Mouse (Mus musculus) liver, adult 2 months (tissue): ENCODE data around the gene Tmco3. TPM values are rescaled to one million over a fixed set of nuclear protein-coding genes. Genes with fewer than 3 reads are reported as not detected.
A peak's percentile ranks its signal among the peaks of the same experiment; 100 is the strongest.

Experiments
- DNase-seq: peaks from one replicate; pipeline ENCODE4 v3.0.0-alpha.2; 2011; ENCODE audit warnings: low read depth, low spot score; ENCODE audit errors: extremely low read depth
- H3K27ac ChIP-seq: fragments of 200-500 bp; replicated peaks from 2 replicates; pipeline ENCODE4 v1.5.1; 2012; ENCODE audit warnings: low read depth, mild to moderate bottlenecking, control low read depth, inconsistent platforms, low read length; ENCODE audit not compliant: insufficient read depth
- H3K27me3 ChIP-seq: fragments of 200-500 bp; 2 replicates; pipeline ENCODE4 v1.6.1; 2012; ENCODE audit warnings: mild to moderate bottlenecking, moderate library complexity, low read length, inconsistent platforms; ENCODE audit not compliant: control insufficient read depth, insufficient read depth
- H3K36me3 ChIP-seq: fragments of 200-500 bp; 2 replicates; pipeline ENCODE4 v1.6.1; 2012; ENCODE audit warnings: low read length, inconsistent platforms; ENCODE audit not compliant: control insufficient read depth, insufficient read depth
- H3K4me1 ChIP-seq: fragments of 200-500 bp; 2 replicates; pipeline ENCODE4 v1.6.1; 2011; ENCODE audit warnings: low read length; ENCODE audit not compliant: control insufficient read depth, insufficient read depth
- H3K4me3 ChIP-seq: fragments of 200-500 bp; 2 replicates; pipeline ENCODE4 v1.5.1; 2011; ENCODE audit warnings: low read depth, mild to moderate bottlenecking, control low read depth, low read length, moderate library complexity; ENCODE audit not compliant: insufficient read depth
- H3K79me2 ChIP-seq: fragments of 200-500 bp; 2 replicates; pipeline ENCODE4 v1.6.1; 2012; ENCODE audit warnings: inconsistent platforms, mild to moderate bottlenecking, low read length, moderate library complexity; ENCODE audit not compliant: control insufficient read depth, insufficient read depth
- H3K9ac ChIP-seq: fragments of 200-500 bp; 2 replicates; pipeline ENCODE4 v1.6.1; 2012; ENCODE audit warnings: low read depth, mild to moderate bottlenecking, control low read depth, inconsistent platforms, low read length
- CTCF ChIP-seq: fragments of 200-500 bp; IDR thresholded peaks from 2 replicates; pipeline ENCODE4 v1.5.1; 2011; ENCODE audit warnings: low read depth, low read length, control low read depth
- POLR2A ChIP-seq: fragments of 200-500 bp; IDR thresholded peaks from 2 replicates; pipeline ENCODE4 v1.6.1; 2011; ENCODE audit warnings: low read length, control low read depth; ENCODE audit not compliant: insufficient read depth; ENCODE audit errors: extremely low read depth
- WGBS: fragments of 180-500 bp; shearing (Covaris S2); methylation state at CpG from one replicate; pipeline ENCODE4 v1.1.7; 2018; 5-methylcytosine and 5-hydroxymethylcytosine counted together
- polyA plus RNA-seq: library from polyadenylated mRNA; depleted of rRNA; stranded (reverse); fragments of >200 nt; gene quantifications from 2 replicates; pipeline ENCODE4 v1.2.3, GENCODE M21; 2012
- total RNA-seq: library from RNA; depleted of rRNA; stranded (reverse); fragments of >200 nt; gene quantifications from 2 replicates; pipeline ENCODE4 v1.2.3, GENCODE M21; 2014

The Tmco3 gene
- total and polyA plus RNA-seq, 2 experiments, result 5.1 to 9.0 TPM

GRCm38 (mm10) chr8:13276941-13277447 lies 11.0 kb upstream of the Tmco3 start:
- DNase-seq, result no peak
- Histone ChIP-seq H3K79me2 (no peaks in the 10 kb centered on the region), H3K4me3 (no peak overlapping the region), H3K9ac (no peak overlapping the region), H3K36me3 (peaks cover 4% of the 10 kb centered on the region), H3K27me3 (no peaks in the 10 kb centered on the region), H3K4me1 (no peaks in the 10 kb centered on the region), H3K27ac (no peak overlapping the region)
- 88% methylated on average over 5 of the region's 5 CpGs for WGBS
- TF ChIP-seq POLR2A, result no peak
- TF ChIP-seq CTCF, result no peak

- whole genome bisulfite sequencing, result 57% methylated on average over 1 of the region's 1 CpGs
- Histone ChIP-seq H3K36me3 (no peaks in the 10 kb centered on the region), H3K27ac (no peak overlapping the region), H3K9ac (no peak overlapping the region), H3K79me2 (peaks cover 11% of the 10 kb centered on the region; the same call in 1 of the 2 replicates), H3K4me3 (no peak overlapping the region), H3K27me3 (no peaks in the 10 kb centered on the region), H3K4me1 (peaks cover 5% of the 10 kb centered on the region)
- TF ChIP-seq CTCF, result peak; percentile 20; the same call in 1 of the 2 replicates
- TF ChIP-seq POLR2A, result no peak
- no peak for DNase-seq
Observed at GRCm38 (mm10) chr8:13283200-13283599, 4.8 kb upstream of the Tmco3 start.

- Histone ChIP-seq H3K9ac (peak overlapping the region; percentile 92), H3K36me3 (no peaks in the 10 kb centered on the region), H3K27me3 (no peaks in the 10 kb centered on the region), H3K4me3 (peak overlapping the region; percentile 84), H3K79me2 (peaks cover 11% of the 10 kb centered on the region; the same call in 1 of the 2 replicates), H3K4me1 (peaks cover 5% of the 10 kb centered on the region), H3K27ac (peak overlapping the region; percentile 97)
- TF ChIP-seq POLR2A, result peak; percentile 55; the same call in 1 of the 2 replicates
- no peak for TF ChIP-seq CTCF
- DNase-seq, result peak; percentile 88
- under 1% methylated on average over 32 of the region's 34 CpGs for WGBS
Observed at GRCm38 (mm10) chr8:13287304-13287691, 692 bp upstream of the Tmco3 start.

- Histone ChIP-seq H3K27me3 (no peaks in the 10 kb centered on the region), H3K27ac (no peak overlapping the region), H3K4me3 (peak overlapping the region; percentile 84; the same call in 1 of the 2 replicates), H3K79me2 (peaks cover 8% of the 10 kb centered on the region; the same call in 1 of the 2 replicates), H3K9ac (no peak overlapping the region), H3K36me3 (peaks cover under 1% of the 10 kb centered on the region; the same call in 1 of the 2 replicates), H3K4me1 (peaks cover 5% of the 10 kb centered on the region)
- TF ChIP-seq CTCF, result no peak
- no peak for TF ChIP-seq POLR2A
- DNase-seq, result no peak
- WGBS, result 17% methylated on average over 6 of the region's 6 CpGs
Observed at GRCm38 (mm10) chr8:13288646-13289045, 656 bp downstream of the Tmco3 start.

GRCm38 (mm10) chr8:13292364-13292763 lies 4.4 kb downstream of the Tmco3 start:
- no peak overlapping the region for H3K4me3 ChIP-seq
- WGBS, result 29% methylated on average over 9 of the region's 9 CpGs

GRCm38 (mm10) chr8:13293677-13294470 lies 5.9 kb downstream of the Tmco3 start:
- Histone ChIP-seq H3K4me1 (no peaks in the 10 kb centered on the region), H3K27me3 (no peaks in the 10 kb centered on the region), H3K9ac (no peak overlapping the region), H3K27ac (no peak overlapping the region), H3K4me3 (no peak overlapping the region), H3K36me3 (peaks cover 13% of the 10 kb centered on the region; the same call in 1 of the 2 replicates), H3K79me2 (no peaks in the 10 kb centered on the region)
- TF ChIP-seq POLR2A (no peak), CTCF (no peak)
- no peak for DNase-seq
- WGBS, result 95% methylated on average over 9 of the region's 9 CpGs

More at GRCm38 (mm10) chr8:13292364-13292763, 4.4 kb downstream of the Tmco3 start:
- Histone ChIP-seq H3K36me3 (peaks cover 11% of the 10 kb centered on the region; the same call in 1 of the 2 replicates), H3K79me2 (no peaks in the 10 kb centered on the region), H3K27ac (no peak overlapping the region), H3K27me3 (no peaks in the 10 kb centered on the region), H3K9ac (no peak overlapping the region), H3K4me1 (no peaks in the 10 kb centered on the region)
- DNase-seq, result peak; percentile 62
- TF ChIP-seq CTCF, result peak; percentile 85
- TF ChIP-seq POLR2A, result no peak
